Mouse (Mus musculus) midbrain, embryonic 12.5 days (tissue): ENCODE measurements at regions not wholly inside any gene's neighbourhood (a gene's known extent, or its start where the extent isn't known, plus 50 kb on each side); places are given as distances from the start of the nearest gene placed in this dataset.

Experiments
- ATAC-seq: fragments of 200-750 bp; cut with Nextera tagmentation; 2 replicates; pipeline ENCODE4 v1.8.0; 2017; ENCODE audit warnings: low read depth, moderate TSS enrichment, moderate library complexity; ENCODE audit not compliant: low FRiP score
- H3K27ac ChIP-seq: fragments of 300-500 bp; sonication (generic); replicated peaks from 2 replicates; pipeline ENCODE4 v1.5.1; 2016; ENCODE audit warnings: mild to moderate bottlenecking
- H3K27me3 ChIP-seq: fragments of 300-500 bp; sonication (generic); 2 replicates; pipeline ENCODE4 v1.6.1; 2016; ENCODE audit warnings: mild to moderate bottlenecking
- H3K36me3 ChIP-seq: fragments of 300-500 bp; sonication (generic); 2 replicates; pipeline ENCODE4 v1.6.1; 2016
- H3K4me1 ChIP-seq: fragments of 300-500 bp; sonication (generic); 2 replicates; pipeline ENCODE4 v1.6.1; 2016
- H3K4me2 ChIP-seq: fragments of 300-500 bp; sonication (generic); replicated peaks from 2 replicates; pipeline ENCODE4 v1.6.1; 2016; ENCODE audit warnings: mild to moderate bottlenecking, moderate library complexity
- H3K4me3 ChIP-seq: fragments of 300-500 bp; sonication (generic); 2 replicates; pipeline ENCODE4 v1.5.1; 2016; ENCODE audit warnings: mild to moderate bottlenecking
- H3K9ac ChIP-seq: fragments of 300-500 bp; sonication (generic); replicated peaks from 2 replicates; pipeline ENCODE4 v1.6.1; 2016; ENCODE audit warnings: mild to moderate bottlenecking, moderate library complexity
- H3K9me3 ChIP-seq: fragments of 300-500 bp; sonication (generic); 2 replicates; pipeline ENCODE4 v1.6.1; 2016; ENCODE audit warnings: mild to moderate bottlenecking
- WGBS: fragments of 180-500 bp; shearing (Covaris S2); methylation state at CpG from one replicate; pipeline ENCODE4 v1.1.7; 2016; 5-methylcytosine and 5-hydroxymethylcytosine counted together

- no peak overlapping the region for H3K9ac ChIP-seq
- no peak overlapping the region for H3K27ac ChIP-seq
- H3K4me2 ChIP-seq, result no peak overlapping the region
- no peaks in the 10 kb centered on the region for H3K36me3 ChIP-seq
- 37% methylated on average over 1 of the region's 1 CpGs for WGBS
- no peak overlapping the region for H3K4me3 ChIP-seq
- H3K4me1 ChIP-seq, result no peaks in the 10 kb centered on the region
- H3K9me3 ChIP-seq, result no peaks in the 10 kb centered on the region
- ATAC-seq, result no peak
- H3K27me3 ChIP-seq, result no peaks in the 10 kb centered on the region
Measured at GRCm38 (mm10) chr16:63229135-63229534, 375.0 kb downstream of the Pros1 start.

GRCm38 (mm10) chr16:63229567-63229966 lies 375.5 kb downstream of the Pros1 start:
- ATAC-seq, result no peak
- 81% methylated on average over 3 of the region's 3 CpGs for WGBS
- H3K4me3 ChIP-seq, result no peak overlapping the region
- no peaks in the 10 kb centered on the region for H3K9me3 ChIP-seq
- no peak overlapping the region for H3K9ac ChIP-seq
- H3K4me2 ChIP-seq, result no peak overlapping the region
- no peaks in the 10 kb centered on the region for H3K36me3 ChIP-seq
- no peaks in the 10 kb centered on the region for H3K4me1 ChIP-seq
- H3K27ac ChIP-seq, result no peak overlapping the region
- H3K27me3 ChIP-seq, result no peaks in the 10 kb centered on the region

- no peak overlapping the region for H3K4me2 ChIP-seq
- no peak overlapping the region for H3K4me3 ChIP-seq
- no peaks in the 10 kb centered on the region for H3K27me3 ChIP-seq
- no peaks in the 10 kb centered on the region for H3K9me3 ChIP-seq
- ATAC-seq, result peak; percentile 80
- 37% methylated on average over 5 of the region's 5 CpGs for WGBS
- no peak overlapping the region for H3K27ac ChIP-seq
- H3K36me3 ChIP-seq, result no peaks in the 10 kb centered on the region
- peaks cover 4% of the 10 kb centered on the region for H3K4me1 ChIP-seq
- H3K9ac ChIP-seq, result no peak overlapping the region
Measured at GRCm38 (mm10) chr16:63270173-63270572, 416.1 kb downstream of the Pros1 start.

GRCm38 (mm10) chr16:63277556-63277955 lies 423.4 kb downstream of the Pros1 start:
- no peak overlapping the region for H3K9ac ChIP-seq
- no peak for ATAC-seq
- 66% methylated on average over 1 of the region's 1 CpGs for WGBS

GRCm38 (mm10) chr16:63278259-63278697 lies 424.2 kb downstream of the Pros1 start:
- no peak overlapping the region for H3K27ac ChIP-seq
- peak; percentile 89 for ATAC-seq
- no peaks in the 10 kb centered on the region for H3K9me3 ChIP-seq
- H3K36me3 ChIP-seq, result no peaks in the 10 kb centered on the region
- no peaks in the 10 kb centered on the region for H3K27me3 ChIP-seq
- H3K4me3 ChIP-seq, result no peak overlapping the region
- no peak overlapping the region for H3K4me2 ChIP-seq
- H3K9ac ChIP-seq, result no peak overlapping the region
- 49% methylated on average over 2 of the region's 2 CpGs for WGBS
- H3K4me1 ChIP-seq, result peaks cover 5% of the 10 kb centered on the region; the same call in 1 of the 2 replicates

More at GRCm38 (mm10) chr16:63277556-63277955, 423.4 kb downstream of the Pros1 start:
- no peaks in the 10 kb centered on the region for H3K9me3 ChIP-seq
- H3K36me3 ChIP-seq, result no peaks in the 10 kb centered on the region
- no peak overlapping the region for H3K27ac ChIP-seq
- H3K4me1 ChIP-seq, result peaks cover 5% of the 10 kb centered on the region; the same call in 1 of the 2 replicates
- no peaks in the 10 kb centered on the region for H3K27me3 ChIP-seq
- no peak overlapping the region for H3K4me2 ChIP-seq
- no peak overlapping the region for H3K4me3 ChIP-seq

- H3K4me2 ChIP-seq, result no peak overlapping the region
- H3K36me3 ChIP-seq, result no peaks in the 10 kb centered on the region
- no peak for ATAC-seq
- H3K4me3 ChIP-seq, result no peak overlapping the region
- WGBS, result 79% methylated on average over 7 of the region's 7 CpGs
- H3K27me3 ChIP-seq, result no peaks in the 10 kb centered on the region
- no peaks in the 10 kb centered on the region for H3K4me1 ChIP-seq
- no peak overlapping the region for H3K27ac ChIP-seq
- no peaks in the 10 kb centered on the region for H3K9me3 ChIP-seq
- no peak overlapping the region for H3K9ac ChIP-seq
Measured at GRCm38 (mm10) chr16:63287655-63288054, 433.5 kb downstream of the Pros1 start.

- Histone ChIP-seq H3K9me3 (no peaks in the 10 kb centered on the region), H3K4me2 (no peak overlapping the region), H3K4me1 (no peaks in the 10 kb centered on the region), H3K4me3 (no peak overlapping the region), H3K36me3 (no peaks in the 10 kb centered on the region), H3K27me3 (no peaks in the 10 kb centered on the region), H3K9ac (no peak overlapping the region), H3K27ac (no peak overlapping the region)
- no peak for ATAC-seq
- WGBS, result 91% methylated on average over 1 of the region's 1 CpGs
Measured at GRCm38 (mm10) chr16:63311676-63312075, 457.6 kb downstream of the Pros1 start.

GRCm38 (mm10) chr16:63313544-63313943 lies 459.4 kb downstream of the Pros1 start:
- Histone ChIP-seq H3K9ac (no peak overlapping the region), H3K27me3 (no peaks in the 10 kb centered on the region), H3K9me3 (no peaks in the 10 kb centered on the region), H3K4me2 (no peak overlapping the region), H3K4me1 (no peaks in the 10 kb centered on the region), H3K36me3 (no peaks in the 10 kb centered on the region), H3K4me3 (no peak overlapping the region), H3K27ac (no peak overlapping the region)
- no peak for ATAC-seq
- WGBS, result 93% methylated on average over 1 of the region's 1 CpGs

- ATAC-seq, result no peak
- no peak overlapping the region for H3K4me3 ChIP-seq
- no peak overlapping the region for H3K9ac ChIP-seq
- no peaks in the 10 kb centered on the region for H3K36me3 ChIP-seq
- H3K4me1 ChIP-seq, result no peaks in the 10 kb centered on the region
- no peaks in the 10 kb centered on the region for H3K27me3 ChIP-seq
- no peaks in the 10 kb centered on the region for H3K9me3 ChIP-seq
- WGBS, result 65% methylated on average over 5 of the region's 5 CpGs
- H3K4me2 ChIP-seq, result no peak overlapping the region
- no peak overlapping the region for H3K27ac ChIP-seq
Measured at GRCm38 (mm10) chr16:63319602-63320001, 465.5 kb downstream of the Pros1 start.

GRCm38 (mm10) chr16:63351511-63352125 lies 497.5 kb downstream of the Pros1 start:
- H3K4me2 ChIP-seq, result no peak overlapping the region
- H3K27ac ChIP-seq, result no peak overlapping the region
- H3K4me3 ChIP-seq, result no peak overlapping the region
- no peaks in the 10 kb centered on the region for H3K27me3 ChIP-seq
- no peaks in the 10 kb centered on the region for H3K36me3 ChIP-seq
- H3K9me3 ChIP-seq, result no peaks in the 10 kb centered on the region
- 63% methylated on average over 6 of the region's 6 CpGs for WGBS
- H3K4me1 ChIP-seq, result 0 out of 2 replicates have a peak, but pooled peaks cover 5% of the 10 kb centered on the region
- 0 out of 2 replicates have a peak, but pooled peaks have one; percentile 60 for ATAC-seq
- no peak overlapping the region for H3K9ac ChIP-seq

GRCm38 (mm10) chr16:63369868-63370267 lies 494.1 kb downstream of the Epha3 start:
- H3K4me2 ChIP-seq, result no peak overlapping the region
- no peak overlapping the region for H3K27ac ChIP-seq
- no peak overlapping the region for H3K9ac ChIP-seq
- ATAC-seq, result no peak
- no peak overlapping the region for H3K4me3 ChIP-seq
- H3K4me1 ChIP-seq, result no peaks in the 10 kb centered on the region
- 79% methylated on average over 5 of the region's 5 CpGs for WGBS
- no peaks in the 10 kb centered on the region for H3K36me3 ChIP-seq
- H3K27me3 ChIP-seq, result 0 out of 2 replicates have a peak, but pooled peaks cover 3% of the 10 kb centered on the region
- no peaks in the 10 kb centered on the region for H3K9me3 ChIP-seq

- H3K9ac ChIP-seq, result no peak overlapping the region
- H3K9me3 ChIP-seq, result no peaks in the 10 kb centered on the region
- no peak overlapping the region for H3K4me2 ChIP-seq
- WGBS, result 45% methylated on average over 5 of the region's 5 CpGs
- ATAC-seq, result no peak
- no peaks in the 10 kb centered on the region for H3K4me1 ChIP-seq
- H3K27ac ChIP-seq, result no peak overlapping the region
- H3K4me3 ChIP-seq, result no peak overlapping the region
- H3K36me3 ChIP-seq, result no peaks in the 10 kb centered on the region
- peaks cover 3% of the 10 kb centered on the region; the same call in 1 of the 2 replicates for H3K27me3 ChIP-seq
Measured at GRCm38 (mm10) chr16:63371275-63371674, 492.7 kb downstream of the Epha3 start.

- no peaks in the 10 kb centered on the region for H3K27me3 ChIP-seq
- ATAC-seq, result no peak
- no peak overlapping the region for H3K27ac ChIP-seq
- H3K4me2 ChIP-seq, result no peak overlapping the region
- 71% methylated on average over 1 of the region's 1 CpGs for WGBS
- no peaks in the 10 kb centered on the region for H3K4me1 ChIP-seq
- H3K9me3 ChIP-seq, result no peaks in the 10 kb centered on the region
- no peak overlapping the region for H3K4me3 ChIP-seq
- no peak overlapping the region for H3K9ac ChIP-seq
- no peaks in the 10 kb centered on the region for H3K36me3 ChIP-seq
Measured at GRCm38 (mm10) chr16:63404976-63405375, 459.0 kb downstream of the Epha3 start.
